Mouse (Mus musculus): ENCODE results near the gene Gm20388.

DNA sequence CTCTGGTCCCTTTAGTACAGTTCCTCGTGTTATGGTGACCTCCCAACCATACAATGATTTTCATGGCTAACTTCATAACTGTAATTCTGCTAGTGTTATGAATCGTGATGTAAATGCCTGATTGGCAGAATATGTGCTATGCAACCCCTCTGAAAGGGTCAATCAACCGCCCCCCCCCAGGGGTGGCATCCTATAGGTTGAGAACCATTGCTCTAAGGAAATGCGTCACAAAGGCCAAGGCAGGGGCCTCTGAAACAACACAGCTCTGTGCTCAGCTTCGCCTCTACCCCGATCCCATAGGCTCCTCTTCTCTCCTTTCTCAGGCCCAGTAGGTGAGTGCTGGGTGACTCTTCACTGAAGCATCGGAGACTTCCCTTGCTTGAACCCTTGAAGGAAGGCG is 775.0 kb downstream of the Gm20388 start:
- TF ChIP-seq CTCF (IDR thresholded peaks at IDR 0.05; ENCODE audit: low read depth, low read length) (no peak), EP300 (IDR thresholded peaks at IDR 0.05; ENCODE audit: insufficient read depth, low read depth, low read length) (no peak)

Data from ES-Bruce4 (cell line).